ENCODE assay signal across 8 mouse cellular contexts in genomic region chr12:55836199-55836951, GRCm38 (mm10). TPM values are rescaled to one million over a fixed set of nuclear protein-coding genes. Genes with fewer than 3 reads are reported as not detected.
A peak's percentile ranks its signal among the peaks of the same experiment; 100 is the strongest.
DNase-seq lines count a peak whose midpoint lies in the region; ATAC-seq and TF ChIP-seq lines count a peak whose summit lies in the region.

Gene Brms1l, plus strand, starts transcription at chr12:55836324.

- no peak for TF ChIP-seq CTCF in C2C12 (IDR thresholded peaks at IDR 0.05; ENCODE audit: control insufficient read depth, insufficient read depth, insufficient read length)
- TF ChIP-seq CTCF in brain, embryonic 14.5 days (IDR thresholded peaks at IDR 0.05; ENCODE audit: borderline replicate concordance, extremely low read depth, insufficient read depth, insufficient read length), result no peak
- TF ChIP-seq CTCF in kidney, postnatal 0 days (IDR thresholded peaks at IDR 0.05; ENCODE audit: low read depth), result no peak

- TF ChIP-seq POLR2A in brain, embryonic 14.5 days (IDR thresholded peaks at IDR 0.05; ENCODE audit: borderline replicate concordance, extremely low read depth, insufficient read depth, insufficient read length, poor library complexity, severe bottlenecking), result peak; percentile 55

- H3K79me2 ChIP-seq in C2C12 (ENCODE audit: control insufficient read depth, insufficient read depth), result peaks cover 32% of the 10 kb centered on the region

- peak; percentile 100 for DNase-seq in brain, embryonic 14.5 days (ENCODE audit: low read depth)
- peak; percentile 99 for DNase-seq in kidney, postnatal 0 days (ENCODE audit: low spot score)
- DNase-seq in liver, embryonic 11.5 days (ENCODE audit: low spot score), result peak; percentile 89
- DNase-seq in naive thymus-derived CD4-positive, alpha-beta T cell, adult 2 months (ENCODE audit: low read depth), result peak; percentile 96

- H3K4me1 ChIP-seq in erythroblast, embryonic 14.5 days (ENCODE audit: control insufficient read depth), result peaks cover 30% of the 10 kb centered on the region
- H3K4me1 ChIP-seq in heart, embryonic 11.5 days (ENCODE audit: control insufficient read depth, insufficient read depth, low read length), result no peaks in the 10 kb centered on the region
- H3K4me1 ChIP-seq in kidney, postnatal 0 days (replicated peaks; ENCODE audit: insufficient read depth, low read length), result no peaks in the 10 kb centered on the region
- peaks cover 7% of the 10 kb centered on the region for H3K4me1 ChIP-seq in liver, embryonic 11.5 days (replicated peaks; ENCODE audit: control insufficient read depth, insufficient read depth, low read length)
- peaks cover 8% of the 10 kb centered on the region; the same call in 1 of the 2 replicates for H3K4me1 ChIP-seq in stomach, embryonic 14.5 days (ENCODE audit: control insufficient read depth, insufficient read depth, low read length)

- H3K27ac ChIP-seq in heart, embryonic 11.5 days (ENCODE audit: low read depth, low read length), result peak within 1 kb of the TSS; percentile 93
- H3K27ac ChIP-seq in kidney, postnatal 0 days, result peak within 1 kb of the TSS; percentile 86
- peak within 1 kb of the TSS; percentile 90 for H3K27ac ChIP-seq in liver, embryonic 11.5 days (ENCODE audit: low read depth, low read length)
- H3K27ac ChIP-seq in stomach, embryonic 14.5 days (ENCODE audit: low read length), result peak within 1 kb of the TSS; percentile 95

- H3ac ChIP-seq in C2C12 (ENCODE audit: control insufficient read depth, insufficient read length, low read depth), result peak within 1 kb of the TSS; percentile 72

- H3K9me3 ChIP-seq in erythroblast, embryonic 14.5 days (ENCODE audit: control insufficient read depth, low read length), result no peaks in the 10 kb centered on the region
- H3K9me3 ChIP-seq in heart, embryonic 11.5 days (replicated peaks; ENCODE audit: control insufficient read depth, low read length), result no peaks in the 10 kb centered on the region
- no peaks in the 10 kb centered on the region for H3K9me3 ChIP-seq in kidney, postnatal 0 days (replicated peaks; ENCODE audit: low read length)
- H3K9me3 ChIP-seq in liver, embryonic 11.5 days (ENCODE audit: control insufficient read depth, low read length), result no peaks in the 10 kb centered on the region
- H3K9me3 ChIP-seq in stomach, embryonic 14.5 days (ENCODE audit: control insufficient read depth, low read depth, low read length), result no peaks in the 10 kb centered on the region

- H3K27me3 ChIP-seq in C2C12 (ENCODE audit: control insufficient read depth, insufficient read depth, insufficient read length), result no peaks in the 10 kb centered on the region
- H3K27me3 ChIP-seq in erythroblast, embryonic 14.5 days (ENCODE audit: control insufficient read depth), result no peaks in the 10 kb centered on the region
- H3K27me3 ChIP-seq in heart, embryonic 11.5 days (ENCODE audit: control insufficient read depth, insufficient read depth, low read length), result no peaks in the 10 kb centered on the region
- H3K27me3 ChIP-seq in kidney, postnatal 0 days (ENCODE audit: insufficient read depth, low read length), result no peaks in the 10 kb centered on the region
- no peaks in the 10 kb centered on the region for H3K27me3 ChIP-seq in liver, embryonic 11.5 days (replicated peaks; ENCODE audit: control insufficient read depth, insufficient read depth, low read length)
- no peaks in the 10 kb centered on the region for H3K27me3 ChIP-seq in stomach, embryonic 14.5 days (ENCODE audit: control insufficient read depth, insufficient read depth, low read length)

- peaks cover 8% of the 10 kb centered on the region for H3K36me3 ChIP-seq in C2C12 (ENCODE audit: control insufficient read depth, insufficient read depth)
- peaks cover 13% of the 10 kb centered on the region for H3K36me3 ChIP-seq in erythroblast, embryonic 14.5 days (ENCODE audit: control insufficient read depth)
- H3K36me3 ChIP-seq in heart, embryonic 11.5 days (ENCODE audit: control insufficient read depth, insufficient read depth, low read length), result 0 out of 2 replicates have a peak, but pooled peaks cover under 1% of the 10 kb centered on the region
- no peaks in the 10 kb centered on the region for H3K36me3 ChIP-seq in kidney, postnatal 0 days (ENCODE audit: insufficient read depth, low read length)
- peaks cover 2% of the 10 kb centered on the region; the same call in 1 of the 2 replicates for H3K36me3 ChIP-seq in liver, embryonic 11.5 days (ENCODE audit: control insufficient read depth, insufficient read depth, low read length)
- no peaks in the 10 kb centered on the region for H3K36me3 ChIP-seq in stomach, embryonic 14.5 days (ENCODE audit: control insufficient read depth, insufficient read depth, low read length)

- peak within 1 kb of the TSS; percentile 87 for H3K9ac ChIP-seq in heart, embryonic 11.5 days (ENCODE audit: low read depth, low read length)
- H3K9ac ChIP-seq in kidney, postnatal 0 days (ENCODE audit: low read depth, low read length), result peak within 1 kb of the TSS; percentile 61
- H3K9ac ChIP-seq in liver, embryonic 11.5 days (ENCODE audit: low read depth, low read length), result peak within 1 kb of the TSS; percentile 86
- H3K9ac ChIP-seq in stomach, embryonic 14.5 days (replicated peaks; ENCODE audit: low read depth, low read length), result peak within 1 kb of the TSS; percentile 57

- WGBS in heart, embryonic 11.5 days (ENCODE audit: insufficient replicate concordance), result under 1% methylated on average over 74 of the region's 77 CpGs
- under 1% methylated on average over 76 of the region's 77 CpGs for WGBS in kidney, postnatal 0 days
- WGBS in liver, embryonic 11.5 days, result under 1% methylated on average over 70 of the region's 77 CpGs
- under 1% methylated on average over 71 of the region's 77 CpGs for WGBS in stomach, embryonic 14.5 days

- H3K4me2 ChIP-seq in heart, embryonic 11.5 days, result peak within 1 kb of the TSS; percentile 79
- peak within 1 kb of the TSS; percentile 67 for H3K4me2 ChIP-seq in kidney, postnatal 0 days (ENCODE audit: low read length)
- peak within 1 kb of the TSS; percentile 85 for H3K4me2 ChIP-seq in liver, embryonic 11.5 days
- peak within 1 kb of the TSS; percentile 55 for H3K4me2 ChIP-seq in stomach, embryonic 14.5 days (replicated peaks; ENCODE audit: low read depth, low read length)

- peak within 1 kb of the TSS; percentile 98 for H3K4me3 ChIP-seq in C2C12 (ENCODE audit: insufficient read depth, poor library complexity, severe bottlenecking)
- peak within 1 kb of the TSS; percentile 89 for H3K4me3 ChIP-seq in erythroblast, embryonic 14.5 days (replicated peaks)
- H3K4me3 ChIP-seq in heart, embryonic 11.5 days (ENCODE audit: low read depth, low read length), result peak within 1 kb of the TSS; percentile 83
- peak within 1 kb of the TSS; percentile 63 for H3K4me3 ChIP-seq in kidney, postnatal 0 days (replicated peaks; ENCODE audit: low read depth, low read length)
- H3K4me3 ChIP-seq in liver, embryonic 11.5 days (ENCODE audit: low read depth, low read length), result peak within 1 kb of the TSS; percentile 84
- H3K4me3 ChIP-seq in stomach, embryonic 14.5 days (ENCODE audit: low read depth, low read length), result peak within 1 kb of the TSS; percentile 63

- peak; percentile 100 for ATAC-seq in heart, embryonic 11.5 days (replicated peaks; ENCODE audit: insufficient number of reproducible peaks, low FRiP score, low TSS enrichment)
- peak; percentile 99 for ATAC-seq in kidney, postnatal 0 days (replicated peaks; ENCODE audit: low FRiP score, low read depth)
- ATAC-seq in liver, embryonic 11.5 days (replicated peaks; ENCODE audit: low FRiP score), result peak; percentile 99
- ATAC-seq in stomach, embryonic 14.5 days (ENCODE audit: insufficient number of reproducible peaks, insufficient read depth, low FRiP score, low read depth), result peak; percentile 100

- peaks cover 17% of the 10 kb centered on the region for H3K79me3 ChIP-seq in C2C12 (ENCODE audit: low read depth)

TF ChIP-seq in C2C12, 6 proteins besides CTCF, POLR2A, EP300 and RAD21:
- TF ChIP-seq CEBPB (IDR thresholded peaks at IDR 0.05; ENCODE audit: low read depth), result no peak
- TF ChIP-seq MYOD1 (IDR thresholded peaks at IDR 0.05; ENCODE audit: control insufficient read depth, insufficient read length, low read depth), result no peak
- TF ChIP-seq MYOG (IDR thresholded peaks at IDR 0.05; ENCODE audit: control insufficient read depth, extremely low read depth, insufficient read length), result no peak
- TF ChIP-seq MAX (IDR thresholded peaks at IDR 0.05), result no peak
- TF ChIP-seq FOSL1 (IDR thresholded peaks at IDR 0.05; ENCODE audit: insufficient read depth, low read length, poor library complexity, severe bottlenecking), result no peak
- no peak for TF ChIP-seq USF1 (IDR thresholded peaks at IDR 0.05; ENCODE audit: low read depth)

RNA-seq across cellular contexts. Expression of gene Brms1l, which starts in this region (rescaled TPM):
- 22.5 TPM for polyA plus RNA-seq in C2C12 (2012; fragmentation: generic; extraction: Trizol)
- 69.8 and 88.5 TPM in 2 replicates for polyA plus RNA-seq in brain, embryonic 14.5 days (2012; rRNA removed)
- polyA plus RNA-seq in erythroblast, embryonic 14.5 days (2012), result 6.1 and 8.1 TPM in 2 replicates
- 26.0 and 28.7 TPM in 2 replicates for polyA plus RNA-seq in heart, embryonic 11.5 days (2014; fragmentation: Nextera tagmentation; extraction: Ambion mirVana)
- polyA plus RNA-seq in kidney, postnatal 0 days (2015; fragmentation: Nextera tagmentation; extraction: Ambion mirVana), result 26.9 and 29.8 TPM in 2 replicates
- polyA plus RNA-seq in liver, embryonic 11.5 days (2014; fragmentation: Nextera tagmentation; extraction: Ambion mirVana), result 30.8 and 32.1 TPM in 2 replicates
- polyA plus RNA-seq in stomach, embryonic 14.5 days (2014; fragmentation: Nextera tagmentation; extraction: Ambion mirVana), result 35.4 and 40.8 TPM in 2 replicates

Comparison
In these comparisons a context has a peak if more than half of its experiments do, and no peak if none do; other contexts are left out.
1. Peak in every context shown above with its lines: DNase-seq, ATAC-seq, H3K4me3 ChIP-seq and H3K27ac ChIP-seq.